Mouse (Mus musculus) liver, postnatal 0 days (tissue): ENCODE results near the gene Fbxo34.

Experiments
- CTCF ChIP-seq: sonication (generic); IDR thresholded peaks from 2 replicates; pipeline ENCODE4 v1.5.1; 2016; ENCODE audit warnings: antibody characterized with exemption, low read depth
- EP300 ChIP-seq: IDR thresholded peaks from 2 replicates; pipeline ENCODE4 v1.6.1; 2016; ENCODE audit warnings: antibody characterized with exemption, low read depth, mild to moderate bottlenecking

- TF ChIP-seq CTCF: no peak
- no peak for TF ChIP-seq EP300
These were observed 11.3 kb upstream of the Fbxo34 start for GRCm38 (mm10) chr14:47438947-47439346.
